Mouse (Mus musculus) megakaryocyte progenitor cell, adult 5-6 weeks (primary cell): Measurements from ENCODE around the gene Prrg2. TPM values are rescaled to one million over a fixed set of nuclear protein-coding genes. Genes with fewer than 3 reads are reported as not detected.
A peak's percentile ranks its signal among the peaks of the same experiment; 100 is the strongest.

Experiments used
- ATAC-seq: replicated peaks from 2 replicates; pipeline ENCODE4 v1.8.0; 2016; ENCODE audit warnings: mild to moderate bottlenecking, moderate TSS enrichment, inconsistent platforms; ENCODE audit not compliant: poor library complexity
- total RNA-seq, 2 experiments: library from RNA; stranded (forward) in 1 of 2; stranded (reverse) in 1 of 2; fragments of 157-497, 149-512 nt in 1 of 2; fragments of 200-1000 nt in 1 of 2; gene quantifications; 2 replicates each; pipeline versions ENCODE4 v1.2.3 to v1.2.4; 2015 to 2017

Gene Prrg2
- total RNA-seq, 2 experiments from 2014 or later: 2.6 to 4.2 TPM

- no peak for ATAC-seq
Observed at GRCm38 (mm10) chr7:45061532-45062075, 873 bp downstream of the Prrg2 start.

- ATAC-seq: no peak
Observed at GRCm38 (mm10) chr7:45060632-45061122, 1.8 kb downstream of the Prrg2 start.

DNA sequence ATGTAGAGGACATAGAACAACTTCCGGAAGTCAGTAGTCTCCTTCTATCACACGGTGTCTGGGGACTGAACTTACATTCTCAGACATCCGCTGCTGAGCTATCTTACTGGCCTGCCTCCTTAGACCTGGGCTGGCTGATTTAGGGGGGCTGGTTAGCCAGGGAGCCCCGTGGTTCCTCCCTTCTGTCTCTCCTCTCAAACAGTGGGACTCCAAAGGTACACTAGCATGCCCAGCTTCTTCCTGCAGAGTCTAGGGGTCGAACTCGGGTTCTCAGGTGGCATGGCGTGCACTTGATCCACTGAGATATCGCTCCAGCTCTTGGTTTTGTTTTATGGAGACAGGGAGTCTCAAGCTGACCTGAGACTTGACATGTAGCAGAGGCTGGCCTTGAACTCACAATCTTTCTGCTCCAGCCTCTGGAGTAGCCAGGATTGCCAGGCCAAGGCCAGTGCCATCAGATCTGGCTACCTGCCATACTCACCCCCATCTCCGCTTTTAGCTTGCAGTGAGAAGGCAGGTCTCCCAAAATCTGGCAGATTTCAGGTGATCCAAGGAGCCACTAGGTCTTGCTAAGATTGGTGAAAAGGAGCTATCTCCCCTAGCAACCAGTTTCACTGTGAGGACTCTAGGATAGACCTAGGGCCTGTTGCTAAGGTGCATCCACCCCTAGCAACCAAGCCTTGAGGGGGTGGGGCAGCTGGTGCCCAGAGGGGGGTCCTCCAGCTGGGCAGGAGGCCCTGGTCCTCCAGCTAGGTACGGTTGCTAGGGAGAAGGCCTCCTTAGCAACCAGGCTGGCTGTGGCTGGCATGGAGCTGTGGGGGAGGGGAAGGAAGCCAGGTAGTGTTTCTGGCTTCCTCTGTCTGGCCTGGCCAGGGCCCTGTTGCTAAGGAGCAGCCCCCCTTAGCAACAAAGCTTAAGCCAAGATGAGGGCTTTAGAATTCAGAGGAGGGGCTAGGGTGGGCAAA, 3.6 kb downstream of the Prrg2 start:
- no peak for ATAC-seq

DNA sequence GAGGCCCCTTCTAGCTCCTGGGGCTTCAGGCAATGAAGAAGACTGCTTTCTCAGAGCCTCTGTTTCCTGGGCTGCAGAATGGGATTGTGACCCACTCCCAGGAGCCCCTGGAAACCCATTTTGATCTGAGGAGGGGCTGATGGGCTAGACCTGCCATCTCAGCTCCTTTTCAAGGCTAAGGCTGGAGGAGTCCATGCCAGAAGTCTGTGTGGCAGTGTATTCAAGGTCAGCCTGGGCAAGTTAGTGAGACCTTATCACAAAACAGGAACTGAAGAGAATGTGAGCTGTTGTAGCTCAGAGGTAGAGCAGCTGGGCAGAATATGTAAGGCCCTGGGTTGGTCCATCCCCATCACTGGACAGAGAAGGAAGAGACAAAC, 5.5 kb downstream of the Prrg2 start:
- no peak for ATAC-seq

DNA sequence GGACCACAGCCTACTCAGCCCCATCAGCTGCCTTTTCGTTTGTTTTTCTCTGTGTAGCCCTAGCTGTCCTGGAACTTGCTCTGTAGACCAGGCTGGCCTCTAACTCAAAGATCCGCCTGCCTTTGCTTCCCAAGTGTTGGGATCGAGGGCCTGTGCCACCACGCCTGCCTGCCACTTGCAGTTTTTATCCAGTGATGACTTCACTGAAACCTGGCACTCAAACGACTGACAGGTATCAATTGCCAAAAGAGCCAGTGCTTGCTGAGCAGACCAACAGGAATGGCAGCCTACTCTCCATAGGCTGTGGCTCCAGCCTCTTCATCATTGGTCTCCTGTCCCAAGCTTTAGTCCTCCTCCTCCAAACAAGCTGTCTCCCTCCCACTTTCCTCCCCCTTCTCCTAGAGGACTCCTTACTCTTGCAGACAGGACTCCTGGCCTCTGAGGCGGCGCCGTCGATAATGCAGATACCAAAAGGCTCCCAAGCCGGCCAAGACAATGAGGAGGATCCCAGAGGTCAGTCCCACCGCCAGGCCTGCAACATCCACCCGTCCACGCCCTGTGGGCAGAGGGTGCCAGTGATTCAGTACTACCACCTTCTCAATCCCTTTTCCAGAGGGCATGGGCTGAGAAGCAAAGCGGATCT, 6.0 kb downstream of the Prrg2 start:
- no peak for ATAC-seq

GRCm38 (mm10) chr7:45053931-45054510, 8.5 kb downstream of the Prrg2 start:
- peak; percentile 87 for ATAC-seq

- ATAC-seq: peak; percentile 53
Observed at GRCm38 (mm10) chr7:45053117-45053930, 9.2 kb downstream of the Prrg2 start.

GRCm38 (mm10) chr7:45052862-45053116, 9.7 kb downstream of the Prrg2 start, which contains the start of gene Prr12:
Prr12 (minus strand) TSS chr7:45052881.
- ATAC-seq: no peak

DNA sequence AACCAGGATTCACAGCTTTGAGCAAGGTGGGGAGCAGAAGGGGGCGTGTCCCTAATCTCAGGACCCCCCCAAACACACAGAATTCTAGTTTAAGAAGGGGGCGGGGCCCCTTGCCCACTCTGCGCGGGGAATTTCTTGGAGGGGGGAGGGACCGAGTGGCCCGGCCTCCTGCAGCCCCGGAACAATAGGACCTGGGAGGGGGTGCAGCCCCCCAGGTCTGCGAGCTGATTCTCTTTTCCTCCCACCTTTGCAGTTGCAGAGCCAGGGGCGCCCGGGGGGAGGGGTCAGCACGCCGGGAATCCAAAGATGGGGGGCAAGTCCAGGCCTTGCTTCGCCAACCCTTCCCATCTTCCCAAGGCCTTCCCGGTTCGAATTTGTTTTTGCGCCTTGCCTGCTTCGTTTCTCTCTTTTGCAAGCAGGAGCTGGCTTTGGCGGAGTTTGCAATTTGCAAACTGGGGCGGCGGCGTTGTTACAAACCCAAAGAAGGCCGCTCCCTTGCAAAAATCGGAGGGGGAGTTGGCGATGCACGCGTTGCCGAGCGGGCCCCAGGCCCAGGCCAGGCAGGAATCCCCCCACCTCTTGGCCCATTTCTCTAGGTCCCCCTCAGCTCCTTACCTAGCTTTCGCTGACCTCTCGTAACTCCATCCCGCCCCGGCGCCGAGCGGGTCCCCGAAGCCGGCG, 10.2 kb downstream of the Prrg2 start:
- no peak for ATAC-seq

DNA sequence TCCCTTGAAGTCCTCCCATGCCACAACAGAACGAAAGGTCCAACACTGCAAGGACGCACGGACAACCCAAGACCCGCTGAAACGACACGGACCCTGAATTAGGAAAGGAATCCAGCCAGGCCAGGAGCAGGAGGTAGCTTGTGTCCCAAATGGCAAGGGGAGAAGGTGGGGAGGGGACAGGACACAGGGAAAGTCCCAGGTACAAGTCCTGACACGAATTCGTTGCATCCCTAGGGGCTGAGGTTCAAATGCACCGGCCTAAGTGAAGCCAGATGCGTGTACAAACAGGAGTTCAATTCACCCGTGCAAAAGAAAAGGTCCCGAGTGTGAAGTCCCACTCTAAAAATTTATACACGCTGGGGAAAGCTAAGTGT, 10.9 kb downstream of the Prrg2 start:
- ATAC-seq: no peak

DNA sequence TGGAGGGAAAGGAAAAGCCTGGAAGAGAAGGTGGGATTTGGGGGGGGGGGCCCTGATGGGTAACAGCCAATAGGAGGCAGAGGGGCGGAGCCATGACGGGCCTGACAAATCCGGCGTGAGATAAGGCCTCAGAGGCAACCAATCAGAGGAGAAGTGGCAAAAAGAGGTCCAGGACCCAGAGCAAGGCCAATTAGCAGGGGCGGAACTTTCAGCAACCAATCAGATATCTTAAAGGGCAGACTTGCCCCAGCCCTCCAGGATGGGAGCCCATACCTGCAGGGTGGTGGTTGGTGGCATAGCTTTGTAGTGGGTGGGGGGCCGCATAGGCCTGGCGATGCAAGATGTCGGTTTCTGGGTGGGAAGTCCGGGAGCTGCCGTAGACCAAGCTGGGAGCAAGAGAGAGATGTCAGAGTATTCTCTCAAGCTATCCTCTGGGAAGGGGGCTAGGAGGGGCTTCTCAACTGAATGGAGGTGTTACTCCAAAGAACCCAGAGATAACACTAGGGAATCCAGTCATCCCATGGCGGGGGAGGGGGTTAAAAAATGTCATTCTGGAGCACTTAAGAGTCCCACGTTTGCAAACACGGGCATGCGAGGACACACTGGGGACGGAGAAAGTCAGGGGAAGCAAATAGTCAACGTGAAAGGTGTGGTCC, 11.4 kb downstream of the Prrg2 start:
- ATAC-seq: peak; percentile 20

DNA sequence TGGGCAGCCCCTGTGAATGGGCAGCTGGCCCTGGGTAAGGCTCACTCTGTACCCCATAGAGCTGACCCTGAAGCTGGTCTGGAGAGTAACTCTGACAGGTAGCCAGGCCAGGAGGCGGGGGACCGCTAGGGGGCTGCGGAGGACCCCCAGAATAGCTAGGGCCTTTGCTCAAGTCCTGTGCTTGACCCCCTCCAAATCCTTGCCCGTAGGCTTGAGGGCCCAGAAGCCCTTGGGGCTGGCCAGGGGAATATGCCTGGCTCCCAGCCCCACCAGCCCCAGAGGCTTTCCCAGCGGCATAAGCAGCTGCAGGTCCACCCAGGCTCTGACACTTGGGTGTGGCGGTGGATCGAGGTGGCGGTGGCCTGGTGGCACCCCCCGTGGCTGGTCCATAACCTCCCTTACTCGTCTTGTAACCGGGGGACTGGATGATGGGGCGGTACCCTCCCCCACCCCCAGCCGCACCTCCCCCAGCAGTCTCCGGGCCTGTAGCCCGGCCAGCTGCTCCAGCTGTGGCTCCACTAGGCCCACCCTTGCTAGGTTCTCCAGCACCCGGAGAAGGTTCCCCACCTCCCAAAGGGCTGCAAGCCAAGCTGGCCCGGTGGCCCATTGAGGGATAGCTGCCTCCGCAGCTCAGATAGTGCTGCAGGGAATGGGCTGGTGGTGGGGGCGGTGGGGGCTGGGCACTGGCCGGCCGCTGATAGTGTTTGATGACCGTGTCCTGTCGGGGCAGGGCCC, 13.4 kb downstream of the Prrg2 start:
- no peak for ATAC-seq

DNA sequence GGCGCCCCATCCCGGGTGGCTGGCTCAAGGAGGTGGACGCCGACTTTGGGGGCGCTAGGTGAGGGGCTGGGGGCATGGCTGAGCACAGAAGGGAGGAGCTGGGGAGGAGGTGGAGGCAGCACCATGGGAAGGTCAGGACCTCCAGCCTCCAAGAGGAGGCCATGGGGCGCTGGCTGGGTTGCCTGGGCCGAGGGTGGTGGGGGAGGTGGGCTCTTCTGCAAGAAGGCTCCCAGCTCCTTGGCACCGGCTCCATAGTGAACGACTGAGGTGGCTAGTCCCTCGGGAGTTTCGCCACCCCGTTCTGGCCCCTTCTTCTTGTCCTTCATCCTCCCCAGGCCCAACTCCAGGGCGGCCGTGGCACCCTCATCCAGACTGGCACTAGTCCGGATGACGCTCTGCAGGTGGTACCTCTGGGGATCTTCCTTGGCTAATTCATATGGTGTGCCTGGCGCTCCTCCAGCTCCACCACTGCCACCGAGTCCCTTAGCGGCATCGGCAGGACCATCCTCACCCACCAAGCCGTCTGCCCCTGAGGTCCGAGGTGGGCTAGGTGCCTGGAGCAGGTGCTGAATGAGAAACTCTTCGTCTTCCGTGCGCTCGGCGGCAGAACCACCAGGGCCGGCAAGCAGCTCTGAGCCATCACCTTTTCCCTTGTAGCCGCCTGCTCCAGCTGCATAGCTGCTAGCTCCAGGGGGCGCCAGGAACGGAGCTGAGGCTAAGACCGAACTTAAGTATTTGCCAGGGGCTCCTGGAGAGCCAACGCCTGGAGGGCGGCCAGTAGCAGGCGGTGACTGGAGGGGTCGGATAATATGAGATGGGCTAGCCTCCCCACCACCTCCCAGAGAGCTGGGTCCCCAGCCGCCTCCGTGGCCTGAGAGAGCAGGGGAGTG, 14.2 kb downstream of the Prrg2 start:
- no peak for ATAC-seq

GRCm38 (mm10) chr7:45047491-45047890, 15.0 kb downstream of the Prrg2 start:
- no peak for ATAC-seq

GRCm38 (mm10) chr7:45046853-45047350, 15.6 kb downstream of the Prrg2 start:
- ATAC-seq: no peak

DNA sequence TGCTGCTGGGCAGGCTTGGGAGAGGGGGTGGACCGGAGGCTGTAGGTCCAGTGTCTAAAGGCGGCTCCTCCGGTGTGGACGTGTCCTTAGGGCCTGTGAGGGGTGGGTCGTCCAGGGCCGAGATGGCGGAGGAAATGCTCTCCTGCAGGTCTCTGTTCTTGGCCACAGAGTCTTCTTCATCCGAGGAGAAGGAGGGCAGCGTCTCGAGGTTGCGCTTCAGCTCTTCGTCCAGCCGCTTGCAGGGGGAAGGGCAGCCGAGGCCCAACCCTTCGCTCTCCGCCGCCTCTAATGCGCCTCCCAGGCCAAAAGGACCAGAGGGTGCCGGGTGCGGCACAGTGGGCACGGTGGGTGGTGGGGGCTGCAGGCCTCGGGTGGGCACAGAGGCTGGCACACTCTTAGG, 16.7 kb downstream of the Prrg2 start:
- ATAC-seq: no peak

DNA sequence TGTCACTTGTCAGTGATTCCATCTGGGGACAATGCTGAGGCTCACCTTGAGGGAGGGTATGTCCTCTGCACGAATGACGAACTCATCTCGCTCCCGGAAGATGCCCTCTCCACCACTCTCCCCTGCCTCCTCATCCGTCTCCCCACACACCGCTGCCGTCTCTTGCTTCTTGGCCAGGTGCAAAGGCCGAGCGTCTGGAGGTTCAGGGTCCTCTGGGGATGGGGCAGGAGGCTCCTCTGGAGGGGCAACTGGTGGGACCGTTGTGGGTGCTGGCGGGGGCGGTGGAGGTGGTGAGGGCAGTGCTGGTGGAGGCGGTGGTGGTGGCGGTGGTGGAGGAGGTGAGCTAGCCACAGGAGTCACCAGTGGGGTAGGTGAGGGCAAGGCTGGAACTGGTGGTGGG, 19.2 kb downstream of the Prrg2 start:
- no peak for ATAC-seq

GRCm38 (mm10) chr7:45040851-45041250, 21.6 kb downstream of the Prrg2 start:
- no peak for ATAC-seq
